Mouse (Mus musculus): ENCODE results near the gene Snrpc. TPM values are rescaled to one million over a fixed set of nuclear protein-coding genes. Genes with fewer than 3 reads are reported as not detected.

Gene Snrpc
- polyA plus RNA-seq (2012; ENCODE audit: low replicate concordance) = 386 and 636 TPM in 2 replicates

GRCm38 (mm10) chr17:27837850-27838249 is at the start of gene Snrpc:
TSS of gene Snrpc (plus strand) at chr17:27838150.

GRCm38 (mm10) chr17:27820568-27821406 is 17.2 kb upstream of the Snrpc start, which contains the start of gene D17Wsu92e:
TSS of gene D17Wsu92e (minus strand) at chr17:27820648.

GRCm38 (mm10) chr17:27856265-27856797 is 18.4 kb downstream of the Snrpc start, which contains the start of gene Uhrf1bp1:
TSS of gene Uhrf1bp1 (plus strand) at chr17:27856441.

Other genes with a start within 250 kb of the Snrpc start
- 92.5 and 160 TPM in 2 replicates for gene Nudt3, start 214.7 kb upstream of the Snrpc start, polyA plus RNA-seq (2012; ENCODE audit: low replicate concordance)
- not detected in 2 replicates for gene RPS10-NUDT3, start 202.9 kb upstream of the Snrpc start, polyA plus RNA-seq (2012; ENCODE audit: low replicate concordance)
- 786 and 3,591 TPM in 2 replicates for gene Rps10, start 201.5 kb upstream of the Snrpc start, polyA plus RNA-seq (2012; ENCODE audit: low replicate concordance)
- 14.8 and 19.4 TPM in 2 replicates for gene Pacsin1, start 182.6 kb upstream of the Snrpc start, polyA plus RNA-seq (2012; ENCODE audit: low replicate concordance)
- gene Spdef, start 109.2 kb upstream of the Snrpc start, polyA plus RNA-seq (2012; ENCODE audit: low replicate concordance) = 0.19 TPM in 1 of 2 replicates, not detected in the other
- 56.1 and 85.8 TPM in 2 replicates for gene D17Wsu92e, start 17.5 kb upstream of the Snrpc start, polyA plus RNA-seq (2012; ENCODE audit: low replicate concordance)
- 13.3 and 99.5 TPM in 2 replicates for gene Uhrf1bp1, start 18.3 kb downstream of the Snrpc start, polyA plus RNA-seq (2012; ENCODE audit: low replicate concordance)
- 11.3 and 13.5 TPM in 2 replicates for gene Anks1, start 71.2 kb downstream of the Snrpc start, polyA plus RNA-seq (2012; ENCODE audit: low replicate concordance)
- 31.5 and 34.5 TPM in 2 replicates for gene Taf11, start 71.7 kb downstream of the Snrpc start, polyA plus RNA-seq (2012; ENCODE audit: low replicate concordance)
- 0.16 TPM in 1 of 2 replicates, not detected in the other for gene Tcp11, start 242.5 kb downstream of the Snrpc start, polyA plus RNA-seq (2012; ENCODE audit: low replicate concordance)

Data from leukemia stem cell, adult 10-12 weeks (primary cell).